25 mouse cellular contexts compared by ENCODE assay signal in the genomic region with DNA sequence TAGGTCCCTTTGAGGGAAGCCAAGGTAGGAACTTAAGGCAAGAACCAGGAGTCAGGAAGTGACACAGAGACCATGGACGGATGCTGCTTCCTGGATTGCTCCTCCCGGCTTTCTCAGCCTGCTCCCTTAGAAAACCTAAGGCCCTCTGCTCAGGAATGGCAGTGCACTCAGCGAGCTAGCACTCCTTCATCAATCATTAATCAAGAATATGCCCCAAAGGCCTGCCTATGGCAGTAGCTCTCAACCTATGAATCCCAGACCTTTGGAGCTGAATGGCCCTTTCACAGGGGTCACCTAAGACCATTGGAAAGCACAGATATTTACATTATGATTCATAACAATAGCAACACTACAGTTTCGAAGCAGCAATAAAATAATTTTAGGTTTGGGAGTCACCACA. TPM values are rescaled to one million over a fixed set of nuclear protein-coding genes. Genes with fewer than 3 reads are reported as not detected.
DNase-seq lines count a peak whose midpoint lies in the region; ATAC-seq lines count a peak whose summit lies in the region.
"Had no signal": no experiment of that assay in that cellular context is flagged by ENCODE, and none has a peak within 500 bp of the region (broad histone marks: within the 10 kb centered on the region; RNA-seq: fewer than 3 reads in every experiment).

No protein-coding gene starts in this region.

- ATAC-seq in intestine, embryonic 16.5 days = peak; percentile 85
- ATAC-seq: CD4-positive, CD25-positive, alpha-beta regulatory T cell, adult 4 months; forebrain, embryonic 15.5 days had no signal

- no peak overlapping the region for H3K27ac ChIP-seq in heart, embryonic 10.5 days
- H3K27ac ChIP-seq in intestine, embryonic 16.5 days (ENCODE audit: low read length) = no peak overlapping the region
- H3K27ac ChIP-seq: embryonic facial prominence, embryonic 10.5 days; embryonic facial prominence, embryonic 13.5 days; forebrain, embryonic 12.5 days; forebrain, embryonic 15.5 days; heart, embryonic 13.5 days; hindbrain, embryonic 12.5 days; hindbrain, embryonic 15.5 days had no signal

- H3K36me3 ChIP-seq in heart, embryonic 10.5 days = no peaks in the 10 kb centered on the region; the same call in 1 of the 2 replicates
- peaks cover 4% of the 10 kb centered on the region; the same call in 1 of the 2 replicates for H3K36me3 ChIP-seq in intestine, embryonic 16.5 days (ENCODE audit: control insufficient read depth, insufficient read depth, low read length)
- H3K36me3 ChIP-seq: embryonic facial prominence, embryonic 10.5 days; embryonic facial prominence, embryonic 13.5 days; forebrain, embryonic 12.5 days; forebrain, embryonic 15.5 days; hindbrain, embryonic 12.5 days; hindbrain, embryonic 15.5 days had no signal

- peak; percentile 54 for DNase-seq in heart, embryonic 10.5 days (ENCODE audit: low spot score)
- no peak for DNase-seq in heart, postnatal 10 days
- DNase-seq in 3T3-L1 (ENCODE audit: low read depth, low spot score) = peak; percentile 18
- DNase-seq in testis, postnatal 10 days (ENCODE audit: low spot score) = no peak
- no peak for DNase-seq in embryo, embryonic 9.5 days (ENCODE audit: extremely low spot score)
- DNase-seq: adrenal gland, adult 2 months; adrenal gland, postnatal 14 days; cerebellum, adult 11 months; cerebellum, adult 2 months; cerebellum, adult 9-11 months; cerebellum, postnatal 25 days; gastrocnemius, postnatal 10 days; gastrocnemius, postnatal 36 days had no signal

- H3K9me3 ChIP-seq in heart, embryonic 10.5 days = no peaks in the 10 kb centered on the region
- H3K9me3 ChIP-seq in intestine, embryonic 16.5 days (ENCODE audit: control insufficient read depth, low read length) = no peaks in the 10 kb centered on the region
- H3K9me3 ChIP-seq: embryonic facial prominence, embryonic 10.5 days; embryonic facial prominence, embryonic 13.5 days; forebrain, embryonic 12.5 days; forebrain, embryonic 15.5 days; heart, embryonic 13.5 days; hindbrain, embryonic 12.5 days; hindbrain, embryonic 15.5 days had no signal

- intact Hi-C loops in heart, postnatal 10 days (cut with DNase I) = loop anchor here (10.0 kb wide), 1 partner anchor 174 kb away; no protein-coding TSS in a partner anchor

- no peak overlapping the region for H3K4me3 ChIP-seq in heart, embryonic 10.5 days
- no peak overlapping the region for H3K4me3 ChIP-seq in intestine, embryonic 16.5 days (ENCODE audit: low read length)
- H3K4me3 ChIP-seq: embryonic facial prominence, embryonic 10.5 days; embryonic facial prominence, embryonic 13.5 days; erythroblast, embryonic 14.5 days; forebrain, embryonic 12.5 days; forebrain, embryonic 15.5 days; heart, embryonic 13.5 days; hindbrain, embryonic 12.5 days; hindbrain, embryonic 15.5 days had no signal

- no peak overlapping the region for H3K4me2 ChIP-seq in intestine, embryonic 16.5 days (ENCODE audit: low read depth, low read length)
- H3K4me2 ChIP-seq: embryonic facial prominence, embryonic 13.5 days; forebrain, embryonic 12.5 days; forebrain, embryonic 15.5 days; heart, embryonic 13.5 days; hindbrain, embryonic 12.5 days; hindbrain, embryonic 15.5 days had no signal

- no peaks in the 10 kb centered on the region for H3K27me3 ChIP-seq in heart, embryonic 10.5 days (ENCODE audit: insufficient read depth, poor library complexity, severe bottlenecking)
- H3K27me3 ChIP-seq in intestine, embryonic 16.5 days (replicated peaks; ENCODE audit: control insufficient read depth, insufficient read depth, low read length) = no peaks in the 10 kb centered on the region
- H3K27me3 ChIP-seq: embryonic facial prominence, embryonic 13.5 days; forebrain, embryonic 12.5 days; forebrain, embryonic 15.5 days; heart, embryonic 13.5 days; hindbrain, embryonic 12.5 days; hindbrain, embryonic 15.5 days had no signal

- 83% methylated on average over 4 of the region's 4 CpGs for WGBS in heart, embryonic 10.5 days
- 65% methylated on average over 4 of the region's 4 CpGs for WGBS in intestine, embryonic 16.5 days

- H3K9ac ChIP-seq in intestine, embryonic 16.5 days (ENCODE audit: low read depth, low read length) = no peak overlapping the region
- H3K9ac ChIP-seq: embryonic facial prominence, embryonic 13.5 days; forebrain, embryonic 12.5 days; forebrain, embryonic 15.5 days; heart, embryonic 13.5 days; hindbrain, embryonic 12.5 days; hindbrain, embryonic 15.5 days had no signal

- H3K4me1 ChIP-seq in heart, embryonic 10.5 days = peaks cover 15% of the 10 kb centered on the region
- H3K4me1 ChIP-seq in intestine, embryonic 16.5 days (ENCODE audit: control insufficient read depth, insufficient read depth, low read length) = 0 out of 2 replicates have a peak, but pooled peaks cover 2% of the 10 kb centered on the region
- H3K4me1 ChIP-seq: embryonic facial prominence, embryonic 10.5 days; embryonic facial prominence, embryonic 13.5 days; forebrain, embryonic 12.5 days; forebrain, embryonic 15.5 days; hindbrain, embryonic 12.5 days; hindbrain, embryonic 15.5 days had no signal

RNA-seq across cellular contexts. Expression of a gene that starts 35.1 kb away (rescaled TPM):
- 4.2 and 10.8 TPM in 2 replicates for polyA plus RNA-seq in heart, embryonic 10.5 days (2016; fragmentation: Nextera tagmentation; extraction: Ambion mirVana)
- total RNA-seq in heart, postnatal 10 days (2021) = 1 to 10 TPM; 3.8 to 5.4 TPM
- polyA plus RNA-seq in intestine, embryonic 16.5 days (2015; fragmentation: Nextera tagmentation; extraction: Ambion mirVana) = 244 TPM in 2 replicates
- total RNA-seq: granulocyte monocyte progenitor cell, adult 5-6 weeks; hematopoietic stem cell, adult 5-6 weeks had no signal
- polyA plus RNA-seq: CD4-positive, CD25-positive, alpha-beta regulatory T cell, adult 4 months; erythroblast, embryonic 14.5 days had no signal

Comparison
In these comparisons a context has a peak if more than half of its experiments do, and no peak if none do; other contexts are left out.
1. DNase-seq: peak in heart, embryonic 10.5 days (single experiment) and 3T3-L1 (single experiment); none in heart, postnatal 10 days (0 of 2), testis, postnatal 10 days (single experiment) and embryo, embryonic 9.5 days (single experiment).
2. RNA of a gene that starts 35.1 kb away (polyA plus RNA-seq): 244 TPM in intestine, embryonic 16.5 days; 4.2 to 10.8 TPM in heart, embryonic 10.5 days; every median in the first group is over 10 times any median in the second.